Mouse (Mus musculus) urinary bladder, postnatal 14 days (tissue): ENCODE measurements around the gene Galnt16.

ENCODE experiments used
- DNase-seq: peaks from one replicate; pipeline ENCODE4 v3.0.0; 2021; ENCODE audit warnings: low spot score

Gene Galnt16

DNA sequence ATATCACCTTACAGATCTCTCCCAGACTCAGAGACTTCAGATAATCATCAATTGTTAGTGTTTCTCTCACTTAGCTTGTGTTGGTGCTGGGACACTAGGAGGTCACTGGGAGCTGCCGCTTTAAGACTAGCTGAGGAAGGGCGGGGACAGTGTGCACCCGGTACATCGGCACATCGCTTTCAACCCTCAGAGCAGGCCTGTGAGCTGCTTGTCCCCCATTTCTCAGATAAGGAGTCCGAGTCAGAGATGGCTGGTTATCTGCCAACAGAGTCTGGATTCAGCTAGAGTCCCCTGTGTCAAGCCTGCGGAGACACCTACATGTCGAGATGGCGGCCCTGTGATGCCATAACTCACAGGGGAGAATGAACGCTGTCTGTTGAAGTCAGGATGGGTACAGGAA is 13.5 kb downstream of the Galnt16 start:
- no peak for DNase-seq

DNA sequence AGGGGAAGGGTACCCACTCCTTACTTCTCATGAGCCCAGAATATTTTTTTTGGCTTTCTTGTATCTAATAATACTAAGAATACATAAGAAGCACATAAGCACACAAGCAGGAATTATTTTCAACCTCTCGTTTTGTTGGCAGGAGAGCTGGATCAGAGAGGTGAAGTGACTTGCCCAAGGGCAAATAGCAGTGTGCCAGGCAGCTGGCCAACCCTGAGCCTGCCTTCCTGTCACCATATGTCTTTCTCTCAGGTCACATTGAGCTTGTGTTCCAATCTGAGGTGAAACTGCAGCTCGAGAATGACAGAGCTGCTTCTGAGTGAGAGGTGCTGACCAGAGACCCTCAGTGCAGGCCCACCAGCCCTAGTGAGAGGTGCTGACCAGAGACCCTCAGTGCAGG is 15.8 kb downstream of the Galnt16 start:
- DNase-seq, result no peak

- DNase-seq, result no peak
These were observed 19.2 kb downstream of the Galnt16 start for GRCm38 (mm10) chr12:80537313-80537712.

- DNase-seq, result no peak
These were observed 20.2 kb downstream of the Galnt16 start for GRCm38 (mm10) chr12:80538311-80538710.

GRCm38 (mm10) chr12:80545310-80545709 is 27.2 kb downstream of the Galnt16 start:
- DNase-seq, result no peak

DNA sequence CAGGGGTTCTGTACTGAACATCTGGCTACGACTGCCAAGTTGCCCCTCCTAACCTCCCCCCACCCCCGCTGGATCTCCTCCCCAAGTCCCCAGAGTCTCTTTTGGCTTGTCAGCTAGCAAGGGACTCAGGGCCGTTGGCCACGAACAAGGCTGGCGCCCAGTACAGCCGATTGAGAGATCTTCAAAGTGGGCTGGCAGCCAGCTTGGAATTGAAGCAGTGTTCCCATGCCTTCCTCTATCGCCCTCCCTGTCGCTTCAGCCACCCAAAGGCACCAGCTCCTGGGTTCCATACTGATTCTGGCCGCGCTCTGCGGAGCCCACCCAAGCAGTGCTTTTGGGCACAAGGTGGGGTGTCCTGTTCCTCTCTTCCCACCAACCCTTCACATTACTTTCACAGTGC is 31.6 kb downstream of the Galnt16 start:
- no peak for DNase-seq

DNA sequence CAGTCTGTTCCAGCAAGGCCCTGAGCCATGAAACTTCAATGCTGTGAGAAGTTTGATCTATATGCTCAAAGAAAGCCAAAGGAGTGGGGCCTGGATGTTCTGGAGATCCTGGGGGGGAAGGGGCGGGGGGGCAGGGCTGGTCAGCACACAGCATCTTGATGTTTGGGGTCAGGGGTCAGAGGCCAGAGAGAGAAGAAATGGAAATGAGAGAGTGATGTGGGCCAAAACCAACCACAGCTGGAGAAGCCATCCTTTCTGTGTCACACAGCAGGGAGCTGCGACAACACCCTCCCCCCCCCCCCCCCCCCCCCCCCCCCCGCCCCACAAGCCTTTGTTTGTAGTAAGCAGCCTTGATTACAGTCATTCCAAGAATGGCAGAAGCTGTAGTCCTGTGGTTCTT is 35.1 kb downstream of the Galnt16 start:
- DNase-seq, result no peak

DNA sequence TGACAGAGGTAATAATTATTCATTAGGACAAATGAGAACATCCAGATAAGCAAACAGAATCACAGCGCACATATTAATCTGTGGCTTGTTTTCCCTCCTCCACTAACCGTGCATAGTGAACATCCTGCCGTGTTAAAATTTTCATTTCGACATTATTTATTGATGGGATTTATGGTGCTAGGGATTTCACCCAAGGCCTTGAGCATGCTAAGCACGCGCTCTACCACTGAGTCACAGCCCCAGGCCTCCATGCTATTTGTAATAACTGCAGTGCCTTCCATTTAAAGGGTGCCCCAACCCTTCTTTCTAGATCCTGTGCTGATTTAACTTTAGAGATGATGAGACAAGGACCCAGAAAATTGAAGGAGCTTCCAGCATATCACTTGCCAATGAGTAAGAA is 36.2 kb downstream of the Galnt16 start:
- no peak for DNase-seq

GRCm38 (mm10) chr12:80561904-80562303 is 43.8 kb downstream of the Galnt16 start:
- no peak for DNase-seq

GRCm38 (mm10) chr12:80562793-80563192 is 44.7 kb downstream of the Galnt16 start:
- peak; percentile 39 for DNase-seq

DNA sequence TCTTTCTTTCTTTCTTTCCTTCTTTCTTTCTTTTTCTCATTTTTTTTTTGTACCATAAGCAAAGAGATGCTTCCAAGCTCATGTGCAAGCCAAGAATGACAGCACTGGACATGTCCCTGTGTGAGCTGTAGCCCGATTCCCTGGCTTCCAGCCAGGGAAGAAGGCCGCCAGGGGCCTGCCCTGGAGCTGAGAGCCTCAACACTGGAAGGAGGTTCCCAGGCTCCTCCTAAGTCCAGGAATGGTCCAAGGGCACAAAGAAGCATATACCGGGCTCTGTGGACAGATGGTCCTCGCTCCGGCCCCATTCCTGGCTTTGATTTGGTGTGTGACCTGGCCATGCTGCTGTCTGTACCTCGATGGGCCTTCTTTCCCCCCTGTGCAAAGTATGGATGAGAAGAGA is 46.9 kb downstream of the Galnt16 start:
- no peak for DNase-seq

- no peak for DNase-seq
These were observed 47.7 kb downstream of the Galnt16 start for GRCm38 (mm10) chr12:80565793-80566192.

DNA sequence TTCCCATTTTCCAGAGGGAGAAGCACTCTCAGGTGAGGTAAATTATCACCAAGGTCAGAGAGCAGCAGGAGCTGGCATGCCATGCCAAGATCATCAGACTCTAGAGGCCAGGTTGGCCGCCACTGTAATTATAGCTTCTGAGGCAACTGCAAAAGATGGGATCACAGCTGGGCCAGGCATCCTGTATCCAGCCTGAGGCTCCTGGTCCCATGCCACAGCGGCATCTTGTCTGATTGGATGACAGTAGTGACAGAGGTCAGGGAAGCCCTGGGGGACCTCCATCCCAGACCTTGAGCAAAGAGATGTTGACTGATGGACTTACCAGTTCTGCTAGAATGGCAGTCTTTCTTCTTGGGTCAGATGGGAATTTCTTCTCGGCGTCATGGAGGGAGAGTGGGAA is 48.4 kb downstream of the Galnt16 start:
- no peak for DNase-seq

DNA sequence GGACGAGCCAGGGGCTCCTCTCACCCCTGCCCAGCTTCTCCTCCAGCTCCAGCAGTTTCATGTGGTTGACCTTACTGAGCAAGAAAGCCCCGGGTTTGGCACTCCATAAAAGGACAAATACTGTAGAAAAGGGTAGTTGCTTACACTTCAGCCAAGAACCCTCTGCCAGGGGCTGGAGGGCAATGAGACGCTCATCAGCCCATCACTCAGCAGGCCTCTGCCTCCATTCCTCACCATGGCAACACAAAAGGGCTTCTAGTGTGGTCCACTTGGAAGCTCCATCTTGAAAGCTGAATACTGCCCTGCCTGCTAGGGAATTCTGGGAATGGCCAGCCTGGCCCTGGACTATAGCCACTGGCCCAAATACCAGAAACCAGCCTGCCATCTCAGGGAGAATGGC is 49.3 kb downstream of the Galnt16 start:
- DNase-seq, result no peak

- no peak for DNase-seq
These were observed 51.5 kb downstream of the Galnt16 start for GRCm38 (mm10) chr12:80569561-80569960.

GRCm38 (mm10) chr12:80574318-80574717 is 56.2 kb downstream of the Galnt16 start:
- DNase-seq, result no peak

- no peak for DNase-seq
These were observed 56.8 kb downstream of the Galnt16 start for GRCm38 (mm10) chr12:80574825-80575371.

- peak; percentile 28 for DNase-seq
These were observed 59.0 kb downstream of the Galnt16 start for GRCm38 (mm10) chr12:80577049-80577448.

- no peak for DNase-seq
These were observed 63.3 kb downstream of the Galnt16 start for GRCm38 (mm10) chr12:80581357-80581756.

DNA sequence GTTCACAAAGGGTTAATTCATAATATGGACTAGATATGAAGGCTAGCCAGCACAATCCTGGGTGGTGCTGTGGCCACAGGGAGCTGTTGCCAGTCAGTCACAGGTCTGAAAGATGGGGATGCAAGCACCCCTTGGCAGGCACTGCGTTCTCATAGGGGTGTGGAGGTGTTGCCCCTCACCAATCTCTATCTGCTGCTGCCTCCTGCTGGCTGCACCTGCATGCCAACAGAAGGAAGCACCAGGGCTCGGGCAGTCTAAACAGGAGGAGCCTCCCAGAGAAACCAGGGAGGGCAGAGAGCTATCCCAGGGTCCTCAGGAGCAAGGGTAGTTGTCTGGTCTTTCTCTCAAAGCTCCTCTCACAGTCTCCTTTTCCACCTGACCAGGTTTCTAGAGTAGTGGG is 66.9 kb downstream of the Galnt16 start:
- peak; percentile 49 for DNase-seq

- DNase-seq, result no peak
These were observed 76.1 kb downstream of the Galnt16 start for GRCm38 (mm10) chr12:80594141-80594540.

DNA sequence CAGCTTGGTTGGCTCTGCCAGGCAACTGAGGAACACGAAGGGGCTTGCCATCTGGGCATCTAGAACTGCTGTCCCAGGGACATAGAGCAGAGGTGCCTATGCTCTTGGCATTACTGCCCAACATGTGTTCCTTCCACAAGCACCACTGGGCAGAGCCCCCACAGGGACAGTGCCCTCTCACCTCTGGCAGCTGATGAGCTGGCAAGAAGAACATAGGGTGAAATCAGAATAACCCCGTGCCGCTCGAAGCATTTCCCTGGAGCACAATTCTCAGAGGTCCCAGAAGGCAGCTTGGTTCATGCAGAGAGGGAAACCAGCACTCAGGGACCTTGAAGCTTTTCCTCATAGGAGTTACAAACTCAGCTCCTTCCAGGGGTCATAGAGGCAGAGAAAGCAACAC is 76.7 kb downstream of the Galnt16 start:
- no peak for DNase-seq

DNA sequence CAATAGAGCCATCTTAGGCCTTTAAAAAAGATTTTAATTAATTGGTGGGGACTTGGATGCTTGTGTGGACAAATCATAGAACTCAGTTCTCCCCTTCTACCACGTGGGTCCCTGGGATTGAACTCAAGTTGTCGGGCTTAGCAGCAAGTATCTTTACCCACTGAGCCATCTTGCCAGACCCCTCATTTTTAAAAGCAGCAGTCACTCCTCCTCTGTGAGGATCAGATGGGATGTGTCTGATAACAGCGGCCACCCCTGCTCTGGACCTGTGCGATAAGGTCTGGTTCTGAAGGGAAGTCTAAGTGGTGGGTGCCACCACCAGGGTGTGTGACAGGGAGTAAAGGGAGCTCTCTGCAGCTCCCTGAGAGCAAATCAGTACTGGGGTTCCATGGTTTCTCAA is 77.5 kb downstream of the Galnt16 start:
- no peak for DNase-seq

DNA sequence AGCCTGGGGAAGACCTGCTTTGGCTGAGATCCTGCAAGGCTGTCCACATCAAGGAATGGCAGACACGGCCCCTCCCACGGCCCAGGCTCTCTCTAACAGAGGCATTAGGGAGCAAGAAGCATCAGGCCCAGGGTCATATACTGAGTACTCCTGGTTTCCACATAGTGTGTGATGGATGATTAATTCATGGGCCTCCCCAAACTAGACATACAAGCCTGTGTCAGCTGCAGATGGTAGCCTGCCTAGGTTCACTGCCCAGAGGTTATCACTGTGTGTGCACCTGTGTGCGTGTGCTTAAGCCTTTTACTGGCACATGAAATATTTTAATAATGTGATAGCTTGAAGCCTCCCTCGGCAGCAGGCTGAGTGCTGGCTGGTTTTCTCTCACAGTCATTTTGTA is 77.9 kb downstream of the Galnt16 start:
- no peak for DNase-seq

DNA sequence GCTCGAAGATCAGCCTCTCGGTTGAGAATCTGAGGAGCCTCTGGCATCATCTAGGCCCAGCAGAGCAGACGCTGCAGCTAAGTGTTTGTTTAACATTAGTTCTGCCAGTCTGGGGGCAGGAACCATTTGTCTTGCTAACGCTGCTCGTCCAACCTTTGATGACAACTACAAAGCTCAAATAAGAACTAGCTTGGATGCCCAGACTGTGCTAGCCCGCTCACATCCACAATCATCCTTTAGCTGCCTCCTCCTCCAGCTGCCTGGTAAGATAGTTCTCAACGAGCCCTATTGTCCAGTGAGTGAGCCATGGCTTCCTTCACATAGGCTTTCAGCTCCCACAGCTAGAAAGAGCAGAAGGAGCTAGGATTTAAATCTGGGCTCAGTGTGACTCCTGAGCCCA is 80.2 kb downstream of the Galnt16 start:
- DNase-seq, result no peak
